Mouse (Mus musculus) G1E (cell line): Measurements from ENCODE around the gene Pip5k1b. TPM values are rescaled to one million over a fixed set of nuclear protein-coding genes. Genes with fewer than 3 reads are reported as not detected.

Experiments used
- ATAC-seq: 2 replicates; pipeline ENCODE4 v1.8.0; 2016; ENCODE audit warnings: mild to moderate bottlenecking; ENCODE audit not compliant: insufficient number of reproducible peaks, poor library complexity, low FRiP score, severe bottlenecking; ENCODE audit errors: extremely low read depth
- DNase-seq: peaks from one replicate; pipeline ENCODE4 v3.0.0; 2012; ENCODE audit warnings: low spot score
- H3K27me3 ChIP-seq: 2 replicates; pipeline ENCODE4 v1.6.1; 2012; ENCODE audit warnings: mild to moderate bottlenecking, low read length, inconsistent platforms; ENCODE audit not compliant: insufficient read depth
- H3K36me3 ChIP-seq: replicated peaks from 2 replicates; pipeline ENCODE3; 2012; ENCODE audit warnings: mild to moderate bottlenecking, inconsistent platforms
- H3K4me1 ChIP-seq: 2 replicates; pipeline ENCODE4 v1.6.1; 2012; ENCODE audit warnings: low read depth, low read length, inconsistent platforms, mixed read lengths; ENCODE audit not compliant: insufficient read depth
- H3K4me3 ChIP-seq: 2 replicates; pipeline ENCODE4 v1.5.1; 2012; ENCODE audit warnings: low read depth, mild to moderate bottlenecking, inconsistent platforms, low read length, moderate library complexity, mixed read lengths
- H3K9me3 ChIP-seq: replicated peaks from 2 replicates; pipeline ENCODE4 v1.6.1; 2012; ENCODE audit warnings: inconsistent platforms
- CTCF ChIP-seq: IDR thresholded peaks from 2 replicates; pipeline ENCODE4 v1.5.1; 2012; ENCODE audit warnings: low read depth, low read length, inconsistent platforms, mixed read lengths
- GATA1 ChIP-seq: IDR thresholded peaks from 2 replicates; pipeline ENCODE4 v1.6.1; 2012; ENCODE audit warnings: borderline replicate concordance, low read length, inconsistent platforms, mixed read lengths
- GATA2 ChIP-seq: IDR thresholded peaks from 2 replicates; pipeline ENCODE4 v1.6.1; 2012; ENCODE audit warnings: low read depth, low read length, inconsistent platforms, borderline replicate concordance
- POLR2AphosphoS5 ChIP-seq: IDR thresholded peaks from 2 replicates; pipeline ENCODE4 v1.6.1; 2012; ENCODE audit warnings: low read depth, low read length, inconsistent platforms; ENCODE audit not compliant: insufficient replicate concordance
- TAL1 ChIP-seq: conservative IDR thresholded peaks from 2 replicates; pipeline ENCODE4 v1.6.1; 2012; ENCODE audit warnings: low read depth, low read length, inconsistent platforms, mixed read lengths
- polyA plus RNA-seq: library from polyadenylated mRNA; stranded (reverse); fragments of >175 nt; gene quantifications from 2 replicates; pipeline ENCODE4 v1.2.3, GENCODE M21; 2012
- total RNA-seq, 2 experiments: library from RNA; stranded (forward) in 1 of 2; stranded (reverse) in 1 of 2; fragments of 200-1000 nt in 1 of 2; fragments of >200 nt in 1 of 2; fragmentation: Nextera tagmentation in 1 of 2; gene quantifications; 2 replicates each; pipeline ENCODE4 v1.2.3; 2014 to 2017

Gene Pip5k1b
- total and polyA plus RNA-seq, 3 experiments, result 12.7 to 66.4 (median 23.6) TPM

GRCm38 (mm10) chr19:24393920-24394319 is 161.8 kb downstream of the Pip5k1b start:
- TF ChIP-seq CTCF, result no peak
- TF ChIP-seq TAL1, result no peak
- H3K36me3 ChIP-seq, result peaks cover 76% of the 10 kb centered on the region
- no peak for DNase-seq
- no peaks in the 10 kb centered on the region for H3K9me3 ChIP-seq
- no peak for ATAC-seq
- H3K4me1 ChIP-seq, result peaks cover 3% of the 10 kb centered on the region; the same call in 1 of the 2 replicates
- H3K4me3 ChIP-seq, result no peak overlapping the region
- no peaks in the 10 kb centered on the region for H3K27me3 ChIP-seq

DNA sequence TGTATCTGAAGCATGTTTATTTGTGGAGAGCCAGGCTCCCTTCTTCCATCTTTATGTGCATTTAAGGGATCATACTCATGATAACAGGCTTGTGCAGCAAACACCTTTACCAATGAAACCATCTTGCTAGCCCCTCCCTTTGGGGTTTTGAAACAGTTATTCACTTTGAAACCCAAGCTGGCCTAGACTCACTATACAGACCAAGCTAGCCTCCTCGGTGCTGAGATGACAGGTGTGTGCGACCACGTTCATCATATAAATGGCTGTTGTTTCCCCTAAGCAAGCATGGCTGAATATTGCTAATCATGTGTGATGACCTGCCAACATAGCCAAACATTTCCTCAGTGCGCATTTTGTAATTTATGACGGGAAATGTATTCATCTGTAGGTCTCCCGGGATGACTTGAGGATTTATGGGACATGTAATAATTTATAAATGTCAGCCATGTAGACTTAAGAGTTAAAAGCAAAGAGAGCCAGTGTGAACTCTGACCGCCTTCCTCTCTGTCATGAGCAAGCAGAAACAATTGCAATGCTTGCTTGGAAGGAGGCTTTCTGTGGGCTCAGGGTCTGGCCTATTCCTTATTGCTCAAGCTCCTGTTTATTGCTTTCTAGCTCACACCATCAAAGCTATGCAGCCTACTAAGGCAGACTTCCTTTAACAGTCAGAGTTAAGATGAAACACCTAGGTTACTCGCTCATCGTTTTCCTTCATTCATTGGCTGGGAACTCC is 164.0 kb downstream of the Pip5k1b start:
- Histone ChIP-seq H3K9me3 (no peaks in the 10 kb centered on the region), H3K4me3 (no peak overlapping the region), H3K4me1 (peaks cover 3% of the 10 kb centered on the region; the same call in 1 of the 2 replicates), H3K36me3 (peaks cover 83% of the 10 kb centered on the region), H3K27me3 (no peaks in the 10 kb centered on the region)
- DNase-seq (no peak), ATAC-seq (no peak)
- TF ChIP-seq GATA2, result no peak
- no peak for TF ChIP-seq TAL1
- no peak for TF ChIP-seq CTCF
- no peak for TF ChIP-seq GATA1
- no peak for TF ChIP-seq POLR2AphosphoS5

DNA sequence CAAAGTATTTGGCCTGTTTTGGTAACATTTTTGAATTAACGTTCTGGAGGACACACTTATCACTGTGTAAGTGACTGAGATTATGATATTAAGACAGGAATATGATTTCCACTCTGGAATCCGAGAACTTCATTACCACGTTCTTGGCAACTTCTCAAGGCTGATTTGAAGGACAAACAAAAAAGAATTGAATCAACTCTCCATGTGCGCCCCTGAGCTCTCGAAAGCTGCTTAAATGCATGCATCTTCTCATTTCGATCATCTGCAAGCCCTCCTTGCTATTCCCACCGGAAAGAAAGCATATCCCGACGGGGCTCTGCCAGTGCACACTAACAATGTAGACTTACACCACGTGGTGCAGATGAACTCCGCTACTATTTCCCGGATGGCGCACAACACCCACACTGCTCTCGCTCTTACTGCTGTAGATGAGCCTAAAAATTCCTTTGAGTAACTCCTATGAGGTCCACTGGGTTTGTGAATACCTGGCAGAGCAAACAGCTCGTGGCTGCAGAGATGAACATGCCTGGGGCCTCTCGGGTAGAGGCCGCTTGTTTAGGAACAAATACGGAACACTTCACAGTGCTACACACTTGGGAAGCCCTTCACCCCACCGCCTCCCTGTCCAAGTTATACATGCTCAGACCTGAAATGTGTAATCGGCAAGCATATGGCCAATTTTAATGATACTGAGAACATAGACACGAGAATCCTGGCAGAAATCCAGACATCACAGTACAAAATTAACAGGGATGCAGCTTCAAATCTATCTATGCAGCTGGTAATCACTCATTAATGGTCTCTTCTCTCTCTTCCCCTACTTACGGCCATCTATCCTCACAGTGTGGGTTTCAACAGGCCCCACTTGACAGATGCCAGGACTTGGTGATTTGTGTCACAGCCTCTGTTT is 168.5 kb downstream of the Pip5k1b start:
- H3K36me3 ChIP-seq, result peaks cover 80% of the 10 kb centered on the region
- H3K4me1 ChIP-seq, result peaks cover 14% of the 10 kb centered on the region; the same call in 1 of the 2 replicates
- no peak for TF ChIP-seq CTCF
- TF ChIP-seq POLR2AphosphoS5, result no peak
- no peak for TF ChIP-seq TAL1
- no peak for TF ChIP-seq GATA2
- no peak for TF ChIP-seq GATA1
- H3K4me3 ChIP-seq, result no peak overlapping the region
- DNase-seq (no peak), ATAC-seq (no peak)
- H3K27me3 ChIP-seq, result no peaks in the 10 kb centered on the region
- no peaks in the 10 kb centered on the region for H3K9me3 ChIP-seq

DNA sequence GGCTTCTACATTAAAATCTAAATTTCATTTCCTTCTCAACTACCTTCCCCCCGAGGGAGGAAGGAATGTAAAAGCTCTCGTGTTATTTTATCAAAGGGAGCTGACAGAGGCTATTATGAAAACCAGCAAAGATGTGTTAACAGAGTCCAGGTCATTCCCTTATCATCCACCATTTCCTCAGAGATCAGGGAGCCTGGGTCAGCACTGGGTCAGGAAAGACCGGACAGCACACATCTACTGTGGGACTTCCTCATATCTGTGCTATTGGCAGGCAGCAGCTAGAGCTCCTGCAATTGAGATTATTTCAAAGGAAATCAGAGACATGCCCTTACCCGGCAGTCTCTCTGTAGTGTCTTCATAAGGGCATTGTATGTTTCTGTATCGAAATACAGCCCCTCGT is 177.2 kb downstream of the Pip5k1b start:
- no peak for TF ChIP-seq CTCF
- TF ChIP-seq TAL1, result no peak
- no peak for TF ChIP-seq GATA1
- no peak for TF ChIP-seq POLR2AphosphoS5
- TF ChIP-seq GATA2, result no peak
- Histone ChIP-seq H3K36me3 (peaks cover 89% of the 10 kb centered on the region), H3K9me3 (no peaks in the 10 kb centered on the region), H3K4me3 (no peak overlapping the region), H3K27me3 (no peaks in the 10 kb centered on the region), H3K4me1 (no peaks in the 10 kb centered on the region)
- DNase-seq, result no peak
- ATAC-seq, result no peak

- TF ChIP-seq CTCF (no peak), GATA2 (no peak)
- Histone ChIP-seq H3K4me3 (no peak overlapping the region), H3K9me3 (no peaks in the 10 kb centered on the region), H3K27me3 (no peaks in the 10 kb centered on the region), H3K36me3 (peaks cover 73% of the 10 kb centered on the region), H3K4me1 (no peaks in the 10 kb centered on the region)
- ATAC-seq, result no peak
- DNase-seq, result no peak
These were observed 183.7 kb downstream of the Pip5k1b start for GRCm38 (mm10) chr19:24371763-24372640.

- DNase-seq, result no peak
- ATAC-seq, result no peak
- TF ChIP-seq POLR2AphosphoS5 (no peak), GATA1 (no peak), TAL1 (no peak), CTCF (no peak), GATA2 (no peak)
- Histone ChIP-seq H3K27me3 (no peaks in the 10 kb centered on the region), H3K4me3 (no peak overlapping the region), H3K36me3 (peaks cover 67% of the 10 kb centered on the region), H3K9me3 (no peaks in the 10 kb centered on the region), H3K4me1 (no peaks in the 10 kb centered on the region)
These were observed 187.3 kb downstream of the Pip5k1b start for GRCm38 (mm10) chr19:24368419-24368818.
